Mouse (Mus musculus) v-Abl transformed pro-B cells (cell line): ENCODE results near the gene Cyp4f40.
"Not testable (repeated sequence)": the region's sequence is repeated elsewhere in the genome, so short reads cannot be mapped to it uniquely, and the experiment has no call there.

ENCODE experiments used
- in situ Hi-C, 2 experiments: fragments of 400-800 bp; cut with MboI; formaldehyde crosslinking; loops; one replicate each; pipeline ENCODE4 v1.15.1; 2025; ENCODE audit not compliant: unreplicated experiment in 2 of 2

Cyp4f40 gene

GRCm38 (mm10) chr17:32658712-32659111 is at the start of gene Cyp4f40:
TSS of gene Cyp4f40 (plus strand) at chr17:32658900.
- in situ Hi-C loops = no loop called here

- in situ Hi-C loops = not testable (repeated sequence)
Measured at GRCm38 (mm10) chr17:32610231-32610630, 48.5 kb upstream of the Cyp4f40 start.

GRCm38 (mm10) chr17:32610896-32611295 is 47.8 kb upstream of the Cyp4f40 start:
- in situ Hi-C loops = no loop called here

- in situ Hi-C loops = no loop called here
Measured at GRCm38 (mm10) chr17:32612417-32612816, 46.3 kb upstream of the Cyp4f40 start.

GRCm38 (mm10) chr17:32617252-32617651 is 41.4 kb upstream of the Cyp4f40 start:
- in situ Hi-C loops = no loop called here

GRCm38 (mm10) chr17:32621018-32621417 is 37.7 kb upstream of the Cyp4f40 start, which contains the start of gene Cyp4f37:
TSS of gene Cyp4f37 (plus strand) at chr17:32621309.
- in situ Hi-C loops = not testable (repeated sequence)

GRCm38 (mm10) chr17:32629726-32630125 is 29.0 kb upstream of the Cyp4f40 start:
- in situ Hi-C loops = loop anchor here in 1 of 2 experiments (5.0 kb wide), 1 partner anchor 102 kb away; no protein-coding TSS in a partner anchor

- in situ Hi-C loops = loop anchor here in 1 of 2 experiments (5.0 kb wide), 1 partner anchor 105 kb away; no protein-coding TSS in a partner anchor
Measured at GRCm38 (mm10) chr17:32631936-32632335, 26.8 kb upstream of the Cyp4f40 start.

- in situ Hi-C loops = loop anchor here in 1 of 2 experiments (5.0 kb wide), 1 partner anchor 107 kb away; no protein-coding TSS in a partner anchor
Measured at GRCm38 (mm10) chr17:32634242-32634971, 24.3 kb upstream of the Cyp4f40 start.

- in situ Hi-C loops = loop anchor here in 1 of 2 experiments (5.0 kb wide), 1 partner anchor 108 kb away; no protein-coding TSS in a partner anchor
Measured at GRCm38 (mm10) chr17:32634972-32635314, 23.8 kb upstream of the Cyp4f40 start.

GRCm38 (mm10) chr17:32636341-32636740 is 22.4 kb upstream of the Cyp4f40 start:
- in situ Hi-C loops = no loop called here

- in situ Hi-C loops = no loop called here
Measured at GRCm38 (mm10) chr17:32637151-32637550, 21.5 kb upstream of the Cyp4f40 start.

GRCm38 (mm10) chr17:32646631-32647030 is 12.1 kb upstream of the Cyp4f40 start:
- in situ Hi-C loops = loop anchor here in 1 of 2 experiments (5.0 kb wide), 1 partner anchor 129 kb away; no protein-coding TSS in a partner anchor

GRCm38 (mm10) chr17:32653860-32654259 is 4.8 kb upstream of the Cyp4f40 start:
- in situ Hi-C loops = no loop called here

GRCm38 (mm10) chr17:32657041-32657440 is 1.7 kb upstream of the Cyp4f40 start:
- in situ Hi-C loops = no loop called here

- in situ Hi-C loops = no loop called here
Measured at GRCm38 (mm10) chr17:32658246-32658645, 454 bp upstream of the Cyp4f40 start.

- in situ Hi-C loops = no loop called here
Measured at GRCm38 (mm10) chr17:32673976-32674375, 15.3 kb downstream of the Cyp4f40 start.

GRCm38 (mm10) chr17:32676040-32676635 is 17.4 kb downstream of the Cyp4f40 start:
- in situ Hi-C loops = no loop called here

- in situ Hi-C loops = loop anchor here (5.0 to 10.0 kb wide), 2 partner anchors 153 to 336 kb away; no protein-coding TSS in a partner anchor
Measured at GRCm38 (mm10) chr17:32680404-32680803, 21.7 kb downstream of the Cyp4f40 start.

- in situ Hi-C loops = loop anchor here in 1 of 2 experiments (10.0 kb wide), 1 partner anchor 340 kb away; no protein-coding TSS in a partner anchor
Measured at GRCm38 (mm10) chr17:32685048-32685750, 26.5 kb downstream of the Cyp4f40 start, which contains the start of gene Cyp4f15. TSS of gene Cyp4f15 (plus strand) at chr17:32685627.

- in situ Hi-C loops = loop anchor here in 1 of 2 experiments (10.0 kb wide), 1 partner anchor 342 kb away; no protein-coding TSS in a partner anchor
Measured at GRCm38 (mm10) chr17:32686722-32687121, 28.0 kb downstream of the Cyp4f40 start.
